Mouse (Mus musculus): Measurements from ENCODE around the gene Gm10778. TPM values are rescaled to one million over a fixed set of nuclear protein-coding genes. Genes with fewer than 3 reads are reported as not detected.

Gene Gm10778
- polyA plus RNA-seq, 1 experiment from 2014 or later: 5.1 TPM

DNA sequence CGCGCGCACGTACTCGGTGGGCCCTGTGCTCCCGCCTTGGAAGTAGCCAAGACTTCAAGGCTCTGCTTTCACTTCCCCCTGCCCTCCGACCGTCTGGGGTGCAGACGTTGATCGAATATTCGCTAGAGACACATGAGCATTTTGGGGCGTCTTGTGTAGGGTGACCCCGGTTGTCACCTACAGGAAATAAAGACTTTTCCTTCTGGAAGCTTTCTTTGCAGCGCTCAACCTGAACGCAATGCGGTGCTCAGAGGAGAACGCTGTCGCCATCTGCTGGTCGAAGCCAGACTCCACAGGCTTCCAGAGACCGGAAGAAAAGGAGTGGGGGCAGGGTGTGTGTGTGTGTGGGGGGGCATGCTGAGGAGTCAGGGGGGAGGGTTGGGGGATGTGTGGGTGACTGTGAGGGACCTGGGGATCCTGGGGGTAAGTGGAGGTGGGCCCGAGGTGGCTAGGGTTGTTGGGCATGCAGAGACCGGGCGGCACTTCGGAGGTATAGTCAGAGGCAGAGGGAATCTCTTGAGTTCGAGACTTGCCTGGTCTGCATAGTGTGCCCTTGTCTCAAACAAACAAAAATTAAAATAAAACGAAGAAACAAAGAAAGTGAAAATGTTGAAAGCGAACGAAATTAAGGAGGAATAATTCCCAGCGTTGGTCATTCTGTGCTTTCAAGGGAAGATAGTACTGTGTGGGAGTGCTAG, 43.7 kb upstream of the Gm10778 start:
- WGBS: 20% methylated on average over 29 of the region's 29 CpGs
- Histone ChIP-seq H3K4me1 (ENCODE audit: control insufficient read depth, insufficient read depth, low read length) (peaks cover 4% of the 10 kb centered on the region), H3K36me3 (replicated peaks; ENCODE audit: control insufficient read depth, insufficient read depth, low read depth, low read length) (no peaks in the 10 kb centered on the region), H3K27me3 (ENCODE audit: control insufficient read depth, insufficient read depth, low read length) (no peaks in the 10 kb centered on the region), H3K4me3 (ENCODE audit: low read depth, low read length) (peak overlapping the region; percentile 36), H3K9me3 (replicated peaks; ENCODE audit: control insufficient read depth, low read length) (no peaks in the 10 kb centered on the region), H3K9ac (replicated peaks; ENCODE audit: low read length) (peak overlapping the region; percentile 43), H3K27ac (replicated peaks; ENCODE audit: low read depth, low read length) (peak overlapping the region; percentile 63; the same call in 1 of the 2 replicates), H3K4me2 (ENCODE audit: low read depth, low read length) (peak overlapping the region; percentile 66; the same call in 1 of the 2 replicates)
- DNase-seq (ENCODE audit: low spot score): peak; percentile 95
- 0 out of 2 replicates have a peak, but pooled peaks have one; percentile 8 for ATAC-seq (replicated peaks; ENCODE audit: insufficient number of reproducible peaks, low FRiP score, low TSS enrichment, low read depth)

DNA sequence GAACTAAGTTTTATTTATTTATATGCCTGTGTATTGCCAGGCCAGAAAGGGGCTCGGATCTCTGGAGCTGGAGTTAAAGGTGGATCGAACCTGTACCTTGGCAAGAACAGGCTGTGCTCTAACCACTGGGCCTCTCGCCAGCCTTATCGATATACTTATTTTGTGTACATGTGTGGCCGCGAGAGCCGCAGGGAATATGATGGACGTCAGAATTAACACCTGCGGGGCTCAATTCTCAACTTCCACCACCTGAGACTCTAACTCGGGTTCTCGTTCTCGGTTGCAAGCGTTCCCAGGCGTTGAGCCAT, 43.2 kb upstream of the Gm10778 start:
- H3K27ac ChIP-seq (replicated peaks; ENCODE audit: low read depth, low read length): peak overlapping the region; percentile 63
- no peaks in the 10 kb centered on the region for H3K36me3 ChIP-seq (replicated peaks; ENCODE audit: control insufficient read depth, insufficient read depth, low read depth, low read length)
- 4% methylated on average over 14 of the region's 14 CpGs for WGBS
- peak overlapping the region; percentile 36 for H3K4me3 ChIP-seq (ENCODE audit: low read depth, low read length)
- H3K4me2 ChIP-seq (ENCODE audit: low read depth, low read length): peak overlapping the region; percentile 66
- H3K9me3 ChIP-seq (replicated peaks; ENCODE audit: control insufficient read depth, low read length): no peaks in the 10 kb centered on the region
- DNase-seq (ENCODE audit: low spot score) (no peak), ATAC-seq (replicated peaks; ENCODE audit: insufficient number of reproducible peaks, low FRiP score, low TSS enrichment, low read depth) (no peak)
- no peaks in the 10 kb centered on the region for H3K27me3 ChIP-seq (ENCODE audit: control insufficient read depth, insufficient read depth, low read length)
- H3K9ac ChIP-seq (replicated peaks; ENCODE audit: low read length): peak overlapping the region; percentile 43
- H3K4me1 ChIP-seq (ENCODE audit: control insufficient read depth, insufficient read depth, low read length): peaks cover 4% of the 10 kb centered on the region

- no peaks in the 10 kb centered on the region for H3K27me3 ChIP-seq (ENCODE audit: control insufficient read depth, insufficient read depth, low read length)
- H3K9ac ChIP-seq (replicated peaks; ENCODE audit: low read length): peak within 1 kb of the TSS; percentile 67
- peak; percentile 98 for DNase-seq (ENCODE audit: low spot score)
- peak within 1 kb of the TSS; percentile 70 for H3K27ac ChIP-seq (replicated peaks; ENCODE audit: low read depth, low read length)
- under 1% methylated on average over 39 of the region's 39 CpGs for WGBS
- H3K36me3 ChIP-seq (replicated peaks; ENCODE audit: control insufficient read depth, insufficient read depth, low read depth, low read length): no peaks in the 10 kb centered on the region
- peak within 1 kb of the TSS; percentile 80 for H3K4me2 ChIP-seq (ENCODE audit: low read depth, low read length)
- H3K9me3 ChIP-seq (replicated peaks; ENCODE audit: control insufficient read depth, low read length): no peaks in the 10 kb centered on the region
- H3K4me3 ChIP-seq (ENCODE audit: low read depth, low read length): peak within 1 kb of the TSS; percentile 50
- peaks cover 4% of the 10 kb centered on the region for H3K4me1 ChIP-seq (ENCODE audit: control insufficient read depth, insufficient read depth, low read length)
- ATAC-seq (replicated peaks; ENCODE audit: insufficient number of reproducible peaks, low FRiP score, low TSS enrichment, low read depth): peak; percentile 75
These were observed 42.7 kb upstream of the Gm10778 start, which contains the start of gene BC025920 for GRCm38 (mm10) chr10:81605974-81606751. BC025920 (plus strand) TSS chr10:81606270.

DNA sequence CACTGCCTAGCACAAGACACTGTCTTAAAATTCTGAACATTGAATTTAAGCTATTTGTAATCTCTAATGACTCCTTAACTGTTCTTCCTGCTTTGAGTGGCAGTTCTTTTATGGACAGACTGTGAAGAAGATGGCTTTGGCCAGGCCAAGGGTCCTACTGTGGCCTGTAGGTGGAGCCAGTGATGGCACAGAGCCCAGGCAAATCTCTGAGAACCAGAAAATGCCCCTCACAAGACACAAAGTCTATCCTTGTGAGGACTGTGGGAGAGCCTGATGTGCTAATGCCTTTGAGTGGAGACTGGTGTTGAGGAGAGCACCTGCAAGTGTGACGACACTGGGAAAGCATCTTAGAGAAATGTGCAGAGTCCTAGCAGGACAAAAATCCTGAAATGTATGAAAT, 40.6 kb upstream of the Gm10778 start:
- Histone ChIP-seq H3K4me3 (ENCODE audit: low read depth, low read length) (no peak overlapping the region), H3K36me3 (replicated peaks; ENCODE audit: control insufficient read depth, insufficient read depth, low read depth, low read length) (no peaks in the 10 kb centered on the region), H3K27me3 (ENCODE audit: control insufficient read depth, insufficient read depth, low read length) (no peaks in the 10 kb centered on the region), H3K4me2 (ENCODE audit: low read depth, low read length) (no peak overlapping the region), H3K4me1 (ENCODE audit: control insufficient read depth, insufficient read depth, low read length) (no peaks in the 10 kb centered on the region), H3K9me3 (replicated peaks; ENCODE audit: control insufficient read depth, low read length) (no peaks in the 10 kb centered on the region), H3K27ac (replicated peaks; ENCODE audit: low read depth, low read length) (no peak overlapping the region), H3K9ac (replicated peaks; ENCODE audit: low read length) (no peak overlapping the region)
- no peak for ATAC-seq (replicated peaks; ENCODE audit: insufficient number of reproducible peaks, low FRiP score, low TSS enrichment, low read depth)
- WGBS: 93% methylated on average over 1 of the region's 1 CpGs
- no peak for DNase-seq (ENCODE audit: low spot score)

DNA sequence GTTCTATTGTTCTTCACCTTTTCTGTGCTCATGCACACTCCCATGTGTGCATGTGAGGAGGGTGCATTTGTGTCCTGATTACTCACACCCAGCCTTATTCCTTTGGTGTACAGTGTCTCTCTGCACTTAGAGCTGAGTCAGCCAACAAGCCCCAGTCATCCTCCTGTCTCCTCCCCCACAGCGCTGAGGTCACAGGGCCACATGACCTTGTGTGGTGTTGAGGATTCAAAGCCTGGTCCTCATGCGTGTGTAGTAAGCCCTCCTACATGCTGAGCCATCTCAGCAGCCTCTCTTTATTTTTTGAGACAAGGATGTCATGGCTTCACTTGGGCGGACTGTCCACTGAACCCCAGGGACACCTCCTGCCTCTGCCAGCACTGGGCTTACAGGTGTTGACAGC, 36.1 kb upstream of the Gm10778 start:
- no peaks in the 10 kb centered on the region for H3K9me3 ChIP-seq (replicated peaks; ENCODE audit: control insufficient read depth, low read length)
- H3K4me1 ChIP-seq (ENCODE audit: control insufficient read depth, insufficient read depth, low read length): no peaks in the 10 kb centered on the region
- H3K4me2 ChIP-seq (ENCODE audit: low read depth, low read length): no peak overlapping the region
- H3K9ac ChIP-seq (replicated peaks; ENCODE audit: low read length): no peak overlapping the region
- no peak for ATAC-seq (replicated peaks; ENCODE audit: insufficient number of reproducible peaks, low FRiP score, low TSS enrichment, low read depth)
- WGBS: 75% methylated on average over 3 of the region's 3 CpGs
- H3K36me3 ChIP-seq (replicated peaks; ENCODE audit: control insufficient read depth, insufficient read depth, low read depth, low read length): no peaks in the 10 kb centered on the region
- no peak overlapping the region for H3K4me3 ChIP-seq (ENCODE audit: low read depth, low read length)
- H3K27me3 ChIP-seq (ENCODE audit: control insufficient read depth, insufficient read depth, low read length): no peaks in the 10 kb centered on the region
- H3K27ac ChIP-seq (replicated peaks; ENCODE audit: low read depth, low read length): no peak overlapping the region
- no peak for DNase-seq (ENCODE audit: low spot score)

- Histone ChIP-seq H3K4me2 (ENCODE audit: low read depth, low read length) (no peak overlapping the region), H3K27ac (replicated peaks; ENCODE audit: low read depth, low read length) (no peak overlapping the region), H3K4me3 (ENCODE audit: low read depth, low read length) (no peak overlapping the region), H3K27me3 (ENCODE audit: control insufficient read depth, insufficient read depth, low read length) (no peaks in the 10 kb centered on the region), H3K4me1 (ENCODE audit: control insufficient read depth, insufficient read depth, low read length) (no peaks in the 10 kb centered on the region), H3K9me3 (replicated peaks; ENCODE audit: control insufficient read depth, low read length) (no peaks in the 10 kb centered on the region), H3K9ac (replicated peaks; ENCODE audit: low read length) (no peak overlapping the region), H3K36me3 (replicated peaks; ENCODE audit: control insufficient read depth, insufficient read depth, low read depth, low read length) (no peaks in the 10 kb centered on the region; the same call in 1 of the 2 replicates)
- 62% methylated on average over 6 of the region's 6 CpGs for WGBS
- peak; percentile 34 for DNase-seq (ENCODE audit: low spot score)
- 0 out of 2 replicates have a peak, but pooled peaks have one; percentile 54 for ATAC-seq (replicated peaks; ENCODE audit: insufficient number of reproducible peaks, low FRiP score, low TSS enrichment, low read depth)
These were observed 33.4 kb upstream of the Gm10778 start for GRCm38 (mm10) chr10:81615486-81615885.

GRCm38 (mm10) chr10:81619976-81620375, 28.9 kb upstream of the Gm10778 start:
- DNase-seq (ENCODE audit: low spot score) (no peak), ATAC-seq (replicated peaks; ENCODE audit: insufficient number of reproducible peaks, low FRiP score, low TSS enrichment, low read depth) (no peak)
- Histone ChIP-seq H3K4me3 (ENCODE audit: low read depth, low read length) (no peak overlapping the region), H3K36me3 (replicated peaks; ENCODE audit: control insufficient read depth, insufficient read depth, low read depth, low read length) (peaks cover 6% of the 10 kb centered on the region), H3K27me3 (ENCODE audit: control insufficient read depth, insufficient read depth, low read length) (no peaks in the 10 kb centered on the region), H3K4me2 (ENCODE audit: low read depth, low read length) (no peak overlapping the region), H3K27ac (replicated peaks; ENCODE audit: low read depth, low read length) (no peak overlapping the region), H3K9me3 (replicated peaks; ENCODE audit: control insufficient read depth, low read length) (no peaks in the 10 kb centered on the region), H3K9ac (replicated peaks; ENCODE audit: low read length) (no peak overlapping the region), H3K4me1 (ENCODE audit: control insufficient read depth, insufficient read depth, low read length) (no peaks in the 10 kb centered on the region)
- WGBS: 79% methylated on average over 5 of the region's 5 CpGs

GRCm38 (mm10) chr10:81620786-81621185, 28.1 kb upstream of the Gm10778 start:
- Histone ChIP-seq H3K4me1 (ENCODE audit: control insufficient read depth, insufficient read depth, low read length) (no peaks in the 10 kb centered on the region), H3K9ac (replicated peaks; ENCODE audit: low read length) (no peak overlapping the region), H3K27ac (replicated peaks; ENCODE audit: low read depth, low read length) (no peak overlapping the region), H3K4me3 (ENCODE audit: low read depth, low read length) (no peak overlapping the region), H3K27me3 (ENCODE audit: control insufficient read depth, insufficient read depth, low read length) (no peaks in the 10 kb centered on the region), H3K36me3 (replicated peaks; ENCODE audit: control insufficient read depth, insufficient read depth, low read depth, low read length) (peaks cover 6% of the 10 kb centered on the region), H3K9me3 (replicated peaks; ENCODE audit: control insufficient read depth, low read length) (no peaks in the 10 kb centered on the region), H3K4me2 (ENCODE audit: low read depth, low read length) (no peak overlapping the region)
- DNase-seq (ENCODE audit: low spot score) (no peak), ATAC-seq (replicated peaks; ENCODE audit: insufficient number of reproducible peaks, low FRiP score, low TSS enrichment, low read depth) (no peak)
- 62% methylated on average over 9 of the region's 9 CpGs for WGBS
